Mouse (Mus musculus) MEL (cell line): ENCODE measurements around the gene Entpd7. TPM values are rescaled to one million over a fixed set of nuclear protein-coding genes. Genes with fewer than 3 reads are reported as not detected.

ENCODE experiments used
- DNase-seq: peaks from one replicate; pipeline ENCODE4 v3.0.0; 2011; ENCODE audit warnings: low read depth, low spot score
- H3K27ac ChIP-seq: 2 replicates; pipeline ENCODE4 v1.5.1; 2012; ENCODE audit warnings: low read depth, mild to moderate bottlenecking, control low read depth, low read length, moderate library complexity; ENCODE audit not compliant: control insufficient read depth
- H3K27me3 ChIP-seq, 2 experiments: fragments of 150-350 bp in 1 of 2; sonication (generic) in 1 of 2; 2 replicates each; pipeline ENCODE4 v1.6.1; 2012; ENCODE audit warnings: low read length in 2 of 2, mild to moderate bottlenecking in 2 of 2, improper control_type of control experiment in 1 of 2, moderate library complexity in 1 of 2; ENCODE audit not compliant: insufficient read depth in 2 of 2, control insufficient read depth in 1 of 2
- H3K36me3 ChIP-seq, 2 experiments: 2 replicates each; pipeline ENCODE4 v1.6.1; 2012 to 2014; ENCODE audit warnings: low read length in 2 of 2, improper control_type of control experiment in 1 of 2, inconsistent platforms in 1 of 2, mild to moderate bottlenecking in 1 of 2; ENCODE audit not compliant: insufficient read depth in 2 of 2, control insufficient read depth in 1 of 2
- H3K4me1 ChIP-seq, 2 experiments: fragments of 150-350 bp in 1 of 2; sonication (generic) in 1 of 2; 2 replicates each; pipeline ENCODE4 v1.6.1; 2012; ENCODE audit warnings: low read length in 2 of 2, improper control_type of control experiment in 1 of 2, mild to moderate bottlenecking in 1 of 2; ENCODE audit not compliant: insufficient read depth in 2 of 2, control insufficient read depth in 1 of 2
- H3K4me3 ChIP-seq, 2 experiments: fragments of 150-350 bp in 1 of 2; sonication (generic) in 1 of 2; 2 replicates each; pipeline ENCODE4 v1.5.1; 2012; ENCODE audit warnings: low read depth in 2 of 2, low read length in 2 of 2, mild to moderate bottlenecking in 2 of 2, moderate library complexity in 2 of 2, control low read depth in 1 of 2, improper control_type of control experiment in 1 of 2; ENCODE audit not compliant: control insufficient read depth in 1 of 2, insufficient read depth in 1 of 2
- H3K79me2 ChIP-seq: 2 replicates; pipeline ENCODE4 v1.6.1; 2012; ENCODE audit warnings: mild to moderate bottlenecking, low read length, moderate library complexity; ENCODE audit not compliant: control insufficient read depth, poor library complexity, insufficient read depth
- H3K9ac ChIP-seq: 2 replicates; pipeline ENCODE4 v1.6.1; 2012; ENCODE audit warnings: low read depth, mild to moderate bottlenecking, control low read depth, low read length, moderate library complexity; ENCODE audit not compliant: control insufficient read depth, poor library complexity, severe bottlenecking
- H3K9me3 ChIP-seq: fragments of 150-350 bp; sonication (generic); replicated peaks from 2 replicates; pipeline ENCODE4 v1.6.1; 2012; ENCODE audit warnings: mild to moderate bottlenecking, low read length, improper control_type of control experiment, moderate library complexity; ENCODE audit not compliant: insufficient read depth
- BHLHE40 ChIP-seq: IDR thresholded peaks from 2 replicates; pipeline ENCODE4 v1.6.1; 2012; ENCODE audit warnings: low read depth, mild to moderate bottlenecking, inconsistent platforms, low read length, improper control_type of control experiment, borderline replicate concordance
- CHD2 ChIP-seq: IDR thresholded peaks from 2 replicates; pipeline ENCODE4 v1.6.1; 2011; ENCODE audit warnings: low read length, improper control_type of control experiment
- CTCF ChIP-seq, 3 experiments: IDR thresholded peaks in 2 of 3; conservative IDR thresholded peaks in 1 of 3; 2 replicates each; pipeline ENCODE4 v1.5.1; 2011 to 2012; ENCODE audit warnings: low read length in 3 of 3, low read depth in 2 of 3, mild to moderate bottlenecking in 2 of 3, improper control_type of control experiment in 1 of 3, inconsistent platforms in 1 of 3, mixed read lengths in 1 of 3, moderate library complexity in 1 of 3; ENCODE audit not compliant: control insufficient read depth in 1 of 3, insufficient read depth in 1 of 3, poor library complexity in 1 of 3, severe bottlenecking in 1 of 3
- ELF1 ChIP-seq: IDR thresholded peaks from 2 replicates; pipeline ENCODE4 v1.6.1; 2014; ENCODE audit warnings: low read depth, mild to moderate bottlenecking, inconsistent platforms, low read length, improper control_type of control experiment, moderate library complexity
- EP300 ChIP-seq, 2 experiments: IDR thresholded peaks; 2 replicates each; pipeline ENCODE4 v1.6.1; 2011; ENCODE audit warnings: improper control_type of control experiment in 2 of 2, low read length in 2 of 2, low read depth in 1 of 2, mild to moderate bottlenecking in 1 of 2
- GABPA ChIP-seq: IDR thresholded peaks from 2 replicates; pipeline ENCODE4 v1.6.1; 2012; ENCODE audit warnings: low read depth, mild to moderate bottlenecking, inconsistent platforms, low read length, improper control_type of control experiment, moderate library complexity
- GATA1 ChIP-seq: IDR thresholded peaks from 2 replicates; pipeline ENCODE4 v1.6.1; 2011; ENCODE audit warnings: low read depth, low read length, improper control_type of control experiment
- HCFC1 ChIP-seq: IDR thresholded peaks from 2 replicates; pipeline ENCODE4 v1.6.1; 2012; ENCODE audit warnings: low read depth, mild to moderate bottlenecking, inconsistent platforms, low read length, improper control_type of control experiment, moderate library complexity
- JUND ChIP-seq: IDR thresholded peaks from 2 replicates; pipeline ENCODE4 v1.6.1; 2011; ENCODE audit warnings: low read depth, mild to moderate bottlenecking, improper control_type of control experiment, low read length
- MAFK ChIP-seq: IDR thresholded peaks from 2 replicates; pipeline ENCODE4 v1.6.1; 2011; ENCODE audit warnings: low read depth, mild to moderate bottlenecking, low read length, improper control_type of control experiment, borderline replicate concordance
- MAX ChIP-seq: IDR thresholded peaks from 2 replicates; pipeline ENCODE4 v1.6.1; 2011; ENCODE audit warnings: low read length, improper control_type of control experiment
- MYB ChIP-seq: IDR thresholded peaks from 2 replicates; pipeline ENCODE4 v1.6.1; 2011; ENCODE audit warnings: mild to moderate bottlenecking, low read depth, low read length, improper control_type of control experiment
- POLR2AphosphoS2 ChIP-seq: IDR thresholded peaks from 2 replicates; pipeline ENCODE4 v1.6.1; 2011; ENCODE audit warnings: low read length, improper control_type of control experiment
- POLR2AphosphoS5 ChIP-seq: IDR thresholded peaks from 2 replicates; pipeline ENCODE4 v1.6.1; 2012; ENCODE audit warnings: low read depth, borderline replicate concordance, mild to moderate bottlenecking, inconsistent platforms, low read length, moderate library complexity, mixed read lengths
- RAD21 ChIP-seq: IDR thresholded peaks from 2 replicates; pipeline ENCODE4 v1.6.1; 2011; ENCODE audit warnings: mild to moderate bottlenecking, low read depth, low read length, improper control_type of control experiment
- SIN3A ChIP-seq: IDR thresholded peaks from 2 replicates; pipeline ENCODE4 v1.6.1; 2012; ENCODE audit warnings: low read length, improper control_type of control experiment, inconsistent platforms
- SMC3 ChIP-seq: IDR thresholded peaks from 2 replicates; pipeline ENCODE4 v1.6.1; 2011; ENCODE audit warnings: low read depth, low read length, improper control_type of control experiment
- TBP ChIP-seq: IDR thresholded peaks from 2 replicates; pipeline ENCODE4 v1.8.0; 2011; ENCODE audit warnings: low read depth, low read length, improper control_type of control experiment
- TCF12 ChIP-seq: IDR thresholded peaks from 2 replicates; pipeline ENCODE4 v1.6.1; 2014; ENCODE audit warnings: low read depth, mild to moderate bottlenecking, inconsistent platforms, low read length, improper control_type of control experiment, moderate library complexity
- ZC3H11A ChIP-seq: IDR thresholded peaks from 2 replicates; pipeline ENCODE4 v1.6.1; 2012; ENCODE audit warnings: low read depth, mild to moderate bottlenecking, inconsistent platforms, low read length, improper control_type of control experiment
- ZKSCAN1 ChIP-seq: IDR thresholded peaks from 2 replicates; pipeline ENCODE4 v1.6.1; 2012; ENCODE audit warnings: low read depth, mild to moderate bottlenecking, inconsistent platforms, low read length, improper control_type of control experiment, moderate library complexity
- polyA plus RNA-seq, 2 experiments: library from polyadenylated mRNA; stranded (reverse) in 1 of 2; unstranded in 1 of 2; fragments of >175 nt in 1 of 2; fragments of >200 nt in 1 of 2; gene quantifications; 2 replicates each; pipeline versions ENCODE4 v1.2.1 to v1.2.4; 2012; ENCODE audit warnings: low replicate concordance in 2 of 2, low read depth in 1 of 2; ENCODE audit not compliant: insufficient read length in 2 of 2, insufficient read depth in 1 of 2, missing spikeins in 1 of 2
- total RNA-seq: library from RNA; depleted of rRNA; stranded (reverse); fragments of 300-350 nt; gene quantifications from 2 replicates; pipeline ENCODE4 v1.2.3, GENCODE M21; 2012

Entpd7 gene
- total and polyA plus RNA-seq, 3 experiments, result 4.2 to 7.7 TPM; not detected in 1

GRCm38 (mm10) chr19:43655735-43656492 lies 33.6 kb upstream of the Entpd7 start:
- no peak overlapping the region for H3K9ac ChIP-seq
- 0 out of 4 replicates have a peak, but pooled peaks cover 0 to 2% of the 10 kb centered on the region in 2 experiments for H3K4me1 ChIP-seq
- no peaks in the 10 kb centered on the region for H3K36me3 ChIP-seq
- no peak overlapping the region for H3K27ac ChIP-seq
- H3K4me3 ChIP-seq, result no peak overlapping the region
- no peaks in the 10 kb centered on the region; a peak in 1 of 4 replicates for H3K27me3 ChIP-seq
- H3K79me2 ChIP-seq, result no peaks in the 10 kb centered on the region
- TF ChIP-seq JUND (peak; percentile 34; the same call in 1 of the 2 replicates), SIN3A (peak; percentile 57; the same call in 1 of the 2 replicates), MAFK (no peak), POLR2AphosphoS2 (no peak), MYB (no peak), CTCF (IDR thresholded peaks at IDR 0.05 in 2 of 3, conservative IDR thresholded peaks at IDR 0.05 in 1 of 3; ENCODE audit: control insufficient read depth in 1 of 3, insufficient read depth in 1 of 3, low read depth in 2 of 3, low read length in 3 of 3, poor library complexity in 1 of 3, severe bottlenecking in 1 of 3) (peak; percentile 92 to 99 (median 92)), GABPA (no peak), SMC3 (peak; percentile 99), BHLHE40 (0 out of 2 replicates have a peak, but pooled peaks have one; percentile 22), ZC3H11A (peak; percentile 88), MAX (no peak), HCFC1 (0 out of 2 replicates have a peak, but pooled peaks have one; percentile 27), TBP (0 out of 2 replicates have a peak, but pooled peaks have one; percentile 18), CHD2 (no peak), POLR2AphosphoS5 (no peak), GATA1 (0 out of 2 replicates have a peak, but pooled peaks have one; percentile 23), RAD21 (peak; percentile 96), TCF12 (peak; percentile 27; the same call in 1 of the 2 replicates)
- no peaks in the 10 kb centered on the region for H3K9me3 ChIP-seq
- DNase-seq, result peak; percentile 92

GRCm38 (mm10) chr19:43659632-43660031 lies 29.8 kb upstream of the Entpd7 start:
- Histone ChIP-seq H3K27ac (no peak overlapping the region), H3K27me3 (no peaks in the 10 kb centered on the region), H3K9ac (no peak overlapping the region), H3K79me2 (no peaks in the 10 kb centered on the region), H3K9me3 (no peaks in the 10 kb centered on the region), H3K36me3 (peaks cover 0 to 3% of the 10 kb centered on the region in 2 experiments; a peak in 2 of 4 replicates), H3K4me1 (0 out of 4 replicates have a peak, but pooled peaks cover 0 to 2% of the 10 kb centered on the region in 2 experiments), H3K4me3 (no peak overlapping the region)
- no peak for DNase-seq
- no peak for TF ChIP-seq EP300 (IDR thresholded peaks at IDR 0.05; ENCODE audit: low read depth in 1 of 2, low read length in 2 of 2)
- no peak for TF ChIP-seq ELF1
- TF ChIP-seq POLR2AphosphoS5, result no peak
- no peak for TF ChIP-seq ZKSCAN1
